Mouse (Mus musculus) erythroblast, embryonic 14.5 days (primary cell): ENCODE measurements around the gene Syne3. TPM values are rescaled to one million over a fixed set of nuclear protein-coding genes. Genes with fewer than 3 reads are reported as not detected.

ENCODE experiments used
- H3K27me3 ChIP-seq: 2 replicates; pipeline ENCODE4 v1.6.1; 2012; ENCODE audit warnings: inconsistent platforms; ENCODE audit not compliant: control insufficient read depth
- H3K36me3 ChIP-seq: 2 replicates; pipeline ENCODE4 v1.6.1; 2012; ENCODE audit warnings: mild to moderate bottlenecking, inconsistent platforms; ENCODE audit not compliant: control insufficient read depth
- H3K4me1 ChIP-seq: 2 replicates; pipeline ENCODE4 v1.6.1; 2012; ENCODE audit warnings: inconsistent platforms; ENCODE audit not compliant: control insufficient read depth
- H3K4me3 ChIP-seq: replicated peaks from 2 replicates; pipeline ENCODE3; 2012; ENCODE audit warnings: moderate library complexity, mild to moderate bottlenecking, inconsistent platforms
- H3K9me3 ChIP-seq: 2 replicates; pipeline ENCODE4 v1.6.1; 2012; ENCODE audit warnings: low read length, inconsistent platforms, mixed read lengths; ENCODE audit not compliant: control insufficient read depth
- GATA1 ChIP-seq: IDR thresholded peaks from 2 replicates; pipeline ENCODE4 v1.6.1; 2012; ENCODE audit warnings: low read length, inconsistent platforms, mixed read lengths
- TAL1 ChIP-seq: IDR thresholded peaks from 3 replicates; pipeline ENCODE4 v1.6.1; 2012; ENCODE audit warnings: low read length, inconsistent platforms, mixed read lengths
- polyA plus RNA-seq: library from polyadenylated mRNA; stranded (reverse); fragments of >175 nt; gene quantifications from 2 replicates; pipeline ENCODE4 v1.2.3, GENCODE M21; 2012

The Syne3 gene
- polyA plus RNA-seq, 1 experiment: 1.2 TPM

DNA sequence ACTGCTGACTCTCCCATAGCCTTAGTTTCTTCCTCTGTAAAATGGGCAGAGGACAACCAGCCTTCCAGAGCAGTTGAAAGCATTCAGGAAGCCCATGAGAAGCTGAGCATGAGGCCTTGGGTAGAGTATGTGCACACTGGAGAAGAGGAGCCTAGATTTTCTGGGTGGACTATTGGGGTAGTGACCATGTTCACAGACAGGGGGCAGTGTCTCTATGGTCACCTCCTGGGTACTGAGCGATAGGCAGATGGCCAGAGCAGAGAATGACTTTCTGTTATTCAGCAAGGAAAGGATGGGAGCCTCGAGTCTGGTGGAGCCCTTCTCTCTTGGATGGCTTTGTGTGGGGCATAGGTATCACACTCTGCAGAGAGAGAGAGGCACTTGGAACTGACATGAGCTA, 76.4 kb downstream of the Syne3 start:
- no peak overlapping the region for H3K4me3 ChIP-seq
- no peaks in the 10 kb centered on the region for H3K27me3 ChIP-seq
- no peak for TF ChIP-seq TAL1
- TF ChIP-seq GATA1: no peak
- peaks cover 9% of the 10 kb centered on the region for H3K9me3 ChIP-seq
- H3K36me3 ChIP-seq: peaks cover 59% of the 10 kb centered on the region
- no peaks in the 10 kb centered on the region for H3K4me1 ChIP-seq

GRCm38 (mm10) chr12:104925765-104926164, 83.8 kb downstream of the Syne3 start:
- Histone ChIP-seq H3K4me1 (no peaks in the 10 kb centered on the region), H3K9me3 (no peaks in the 10 kb centered on the region), H3K4me3 (no peak overlapping the region), H3K27me3 (no peaks in the 10 kb centered on the region), H3K36me3 (peaks cover 3% of the 10 kb centered on the region)
- TF ChIP-seq TAL1 (no peak), GATA1 (no peak)

- no peaks in the 10 kb centered on the region for H3K9me3 ChIP-seq
- no peaks in the 10 kb centered on the region for H3K27me3 ChIP-seq
Observed at GRCm38 (mm10) chr12:104925035-104925434, 84.6 kb downstream of the Syne3 start.

DNA sequence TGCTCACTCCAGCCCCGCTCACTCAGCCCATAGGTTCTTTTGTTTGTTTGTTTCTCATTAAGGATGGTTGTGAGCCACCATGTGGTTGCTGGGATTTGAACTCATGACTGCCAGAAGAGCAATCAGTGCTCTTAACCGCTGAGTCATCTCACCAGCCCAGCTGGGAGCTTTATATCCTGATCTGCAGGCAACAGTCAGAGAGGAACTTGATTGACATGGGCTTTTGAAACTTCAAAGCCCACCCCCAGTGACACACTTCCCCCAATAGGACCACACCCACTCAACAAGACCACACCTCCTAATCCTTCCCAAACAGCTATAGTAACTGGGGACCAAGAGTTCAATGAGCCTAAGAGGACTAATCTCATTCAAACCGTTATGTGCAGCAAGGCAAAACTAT, 85.1 kb downstream of the Syne3 start:
- Histone ChIP-seq H3K4me1 (no peaks in the 10 kb centered on the region), H3K9me3 (no peaks in the 10 kb centered on the region), H3K4me3 (no peak overlapping the region), H3K36me3 (no peaks in the 10 kb centered on the region), H3K27me3 (no peaks in the 10 kb centered on the region)
- TF ChIP-seq GATA1: no peak

More at GRCm38 (mm10) chr12:104925035-104925434, 84.6 kb downstream of the Syne3 start:
- Histone ChIP-seq H3K4me1 (no peaks in the 10 kb centered on the region), H3K4me3 (no peak overlapping the region), H3K36me3 (no peaks in the 10 kb centered on the region)
- no peak for TF ChIP-seq TAL1
- TF ChIP-seq GATA1: no peak

DNA sequence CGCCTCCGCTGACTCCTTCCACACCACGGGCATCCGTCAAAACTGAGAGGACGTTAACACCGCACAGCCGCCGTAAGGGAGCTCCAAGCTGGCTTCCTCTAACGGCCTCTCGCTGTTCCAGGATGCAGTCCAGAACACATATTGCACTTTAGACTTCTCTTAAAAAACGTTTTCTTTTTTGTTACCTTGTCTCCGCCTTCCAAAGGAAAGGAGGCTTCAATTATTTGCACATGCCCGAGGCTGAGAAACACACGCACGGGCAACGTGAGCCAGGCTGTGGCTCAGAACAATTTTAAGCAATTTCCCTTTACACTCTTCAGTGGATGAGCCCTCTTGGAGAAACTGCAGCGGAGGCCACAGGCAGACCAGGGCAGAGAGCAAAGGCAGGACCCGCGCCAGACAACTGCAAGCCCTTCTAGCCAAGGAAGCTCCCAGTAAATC, 85.6 kb downstream of the Syne3 start:
- H3K4me3 ChIP-seq: no peak overlapping the region
- H3K4me1 ChIP-seq: no peaks in the 10 kb centered on the region
- H3K27me3 ChIP-seq: no peaks in the 10 kb centered on the region

GRCm38 (mm10) chr12:104922647-104923046, 87.0 kb downstream of the Syne3 start:
- no peaks in the 10 kb centered on the region for H3K36me3 ChIP-seq
- no peaks in the 10 kb centered on the region for H3K27me3 ChIP-seq
- TF ChIP-seq TAL1: no peak
- no peak for TF ChIP-seq GATA1
- H3K4me1 ChIP-seq: no peaks in the 10 kb centered on the region
- no peaks in the 10 kb centered on the region for H3K9me3 ChIP-seq
- no peak overlapping the region for H3K4me3 ChIP-seq

More for the DNA sequence above, 85.6 kb downstream of the Syne3 start:
- no peaks in the 10 kb centered on the region for H3K36me3 ChIP-seq
- TF ChIP-seq TAL1 (no peak), GATA1 (no peak)
- H3K9me3 ChIP-seq: no peaks in the 10 kb centered on the region

- H3K9me3 ChIP-seq: no peaks in the 10 kb centered on the region
- H3K27me3 ChIP-seq: no peaks in the 10 kb centered on the region
- H3K4me3 ChIP-seq: no peak overlapping the region
- no peak for TF ChIP-seq TAL1
- no peak for TF ChIP-seq GATA1
- H3K4me1 ChIP-seq: no peaks in the 10 kb centered on the region
- H3K36me3 ChIP-seq: no peaks in the 10 kb centered on the region
Observed at GRCm38 (mm10) chr12:104921071-104921470, 88.5 kb downstream of the Syne3 start.

DNA sequence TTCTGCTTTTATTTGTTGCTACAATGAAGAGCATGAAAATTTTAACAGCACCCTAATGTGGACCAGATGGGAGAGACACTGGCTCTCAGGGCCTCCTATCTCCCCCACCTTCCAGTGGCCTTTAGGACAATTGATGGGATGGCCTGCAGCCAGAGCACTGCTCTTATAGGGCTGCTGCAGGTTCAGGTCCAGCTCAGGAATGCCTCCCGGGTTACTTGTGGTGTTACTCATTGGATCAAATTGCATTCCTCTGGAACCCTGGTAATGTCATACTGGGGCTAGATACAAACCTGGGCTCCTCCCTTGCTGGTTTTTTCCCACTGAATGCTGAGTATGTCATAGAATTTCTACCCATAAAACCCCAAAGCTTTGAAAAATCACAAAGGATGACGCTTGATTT, 90.4 kb downstream of the Syne3 start:
- no peak for TF ChIP-seq GATA1
- TF ChIP-seq TAL1: no peak
- Histone ChIP-seq H3K36me3 (no peaks in the 10 kb centered on the region), H3K4me1 (no peaks in the 10 kb centered on the region), H3K4me3 (no peak overlapping the region), H3K27me3 (no peaks in the 10 kb centered on the region), H3K9me3 (peaks cover 3% of the 10 kb centered on the region)

DNA sequence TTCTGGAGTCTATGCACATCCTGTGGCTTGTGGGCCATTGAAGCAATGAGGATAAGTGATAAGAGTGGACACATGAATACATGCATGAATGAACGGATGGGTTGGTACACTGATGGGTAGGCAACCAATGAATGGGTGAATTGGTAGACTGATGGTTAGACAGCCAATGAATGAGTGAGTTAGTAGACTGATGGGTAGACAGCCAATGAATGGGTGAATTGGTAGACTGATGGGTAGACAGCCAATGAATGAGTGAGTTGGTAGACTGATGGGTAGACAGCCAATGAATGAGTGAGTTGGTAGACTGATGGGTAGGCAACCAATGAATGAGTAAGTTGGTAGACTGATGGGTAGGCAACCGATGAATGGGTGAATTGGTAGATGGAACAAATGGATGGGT, 91.7 kb downstream of the Syne3 start:
- TF ChIP-seq TAL1: no peak
- no peak for TF ChIP-seq GATA1
- Histone ChIP-seq H3K9me3 (peaks cover 3% of the 10 kb centered on the region), H3K36me3 (no peaks in the 10 kb centered on the region), H3K4me1 (no peaks in the 10 kb centered on the region), H3K27me3 (no peaks in the 10 kb centered on the region), H3K4me3 (no peak overlapping the region)

DNA sequence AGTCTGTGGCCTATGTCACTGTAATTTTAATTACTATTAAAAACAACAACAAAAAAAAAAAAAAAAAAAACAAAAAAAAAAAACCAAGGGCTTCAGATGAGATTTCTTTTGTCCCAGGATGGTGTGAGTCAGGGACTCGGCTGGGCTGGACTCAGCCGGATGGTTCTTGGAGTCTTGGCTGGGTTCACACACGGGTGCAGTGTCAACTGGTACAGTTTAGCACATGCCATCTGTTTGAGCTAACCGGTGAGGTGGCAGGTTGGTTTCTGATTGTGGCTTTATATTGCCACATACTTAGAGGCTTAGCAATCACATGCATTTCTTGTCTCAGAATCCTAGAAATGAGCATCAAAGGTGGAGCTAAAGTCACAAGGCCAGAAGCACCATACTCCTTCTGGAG, 92.3 kb downstream of the Syne3 start:
- H3K4me1 ChIP-seq: no peaks in the 10 kb centered on the region
- H3K9me3 ChIP-seq: peaks cover 3% of the 10 kb centered on the region
- H3K36me3 ChIP-seq: no peaks in the 10 kb centered on the region
- H3K27me3 ChIP-seq: no peaks in the 10 kb centered on the region
- no peak overlapping the region for H3K4me3 ChIP-seq
- TF ChIP-seq GATA1: no peak
